Mouse (Mus musculus) adrenal gland, postnatal 10 days (tissue): Measurements from ENCODE around the gene Exosc1. TPM values are rescaled to one million over a fixed set of nuclear protein-coding genes. Genes with fewer than 3 reads are reported as not detected.

ENCODE experiments used
- DNase-seq: peaks from one replicate; pipeline ENCODE4 v3.0.0; 2021; ENCODE audit warnings: mixed read lengths
- total RNA-seq, 2 experiments: library from RNA; stranded (reverse); gene quantifications; 2 replicates each; pipeline ENCODE4 v1.2.3; 2021

Exosc1 gene
- total RNA-seq, 2 experiments from 2014 or later, result 24.3 to 25.5 TPM

DNA sequence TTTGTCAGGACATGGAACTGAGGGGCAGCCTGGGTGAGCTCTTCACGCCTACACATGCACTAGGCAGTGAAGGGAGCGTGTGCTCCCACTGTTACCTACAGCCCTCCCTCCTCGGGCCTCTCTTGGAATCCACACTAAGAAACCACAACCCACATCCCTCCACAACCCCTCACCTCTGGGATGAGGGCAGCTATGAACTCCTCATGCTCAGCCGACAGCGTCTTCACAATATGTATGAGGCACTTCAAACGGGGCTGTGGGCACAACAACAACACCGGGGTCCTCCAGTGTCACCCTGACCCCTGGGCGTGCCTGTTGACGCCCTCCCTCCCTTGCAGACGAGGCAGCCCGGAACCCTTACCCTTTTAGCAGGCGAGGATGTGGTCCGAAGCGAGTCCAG, 58.9 kb downstream of the Exosc1 start:
- DNase-seq, result no peak

Other genes with a start within 250 kb of the Exosc1 start
- gene Slit1, start 189.8 kb downstream of the Exosc1 start, total RNA-seq, result 1 to 10 TPM; 3.8 to 5.7 TPM
- gene Arhgap19, start 131.4 kb downstream of the Exosc1 start, total RNA-seq, result 1 to 10 TPM; 7.6 to 8.6 TPM
- 10 to 100 TPM in 1 of 2 experiments, 1 to 10 TPM in 1; 8.6 to 11.7 TPM for gene Frat1, start 103.5 kb downstream of the Exosc1 start, total RNA-seq
- 1 to 10 TPM; 4.8 to 7.1 TPM for gene Frat2, start 85.3 kb downstream of the Exosc1 start, total RNA-seq
- gene Rrp12, start 37.2 kb downstream of the Exosc1 start, total RNA-seq, result 10 to 100 TPM; 12.6 to 12.8 TPM
- gene Pgam1, start 21.5 kb downstream of the Exosc1 start, total RNA-seq, result 100 to 1,000 TPM; 536 to 564 TPM
- gene Zdhhc16, start 57 bp upstream of the Exosc1 start, total RNA-seq, result 10 to 100 TPM; 30.7 to 36.7 TPM
- 10 to 100 TPM; 15.5 to 24.2 TPM for gene Mms19, start 47.7 kb upstream of the Exosc1 start, total RNA-seq
- 10 to 100 TPM; 17.1 to 20.2 TPM for gene Ubtd1, start 48.3 kb upstream of the Exosc1 start, total RNA-seq
- gene Ankrd2, start 102.6 kb upstream of the Exosc1 start, total RNA-seq, result 1 to 10 TPM; 2.2 to 5.9 TPM
- 10 to 100 TPM; 24.6 to 39.9 TPM for gene Hoga1, start 112.2 kb upstream of the Exosc1 start, total RNA-seq
- gene 4933411K16Rik, start 118.8 kb upstream of the Exosc1 start, total RNA-seq, result 1 to 10 TPM in 1 of 2 experiments, under 1 TPM in 1; 0.75 to 1.3 TPM
- 1 to 10 TPM; 6.5 to 9.7 TPM for gene Morn4, start 152.9 kb upstream of the Exosc1 start, total RNA-seq
- gene Pi4k2a, start 157.0 kb upstream of the Exosc1 start, total RNA-seq, result 10 to 100 TPM; 37.0 to 41.3 TPM
- gene Avpi1, start 195.6 kb upstream of the Exosc1 start, total RNA-seq, result 10 to 100 TPM; 15.9 to 33.2 TPM
- gene Marveld1, start 214.0 kb upstream of the Exosc1 start, total RNA-seq, result 10 to 100 TPM; 42.0 to 46.4 TPM
- gene Zfyve27, start 230.5 kb upstream of the Exosc1 start, total RNA-seq, result 10 to 100 TPM; 36.9 to 52.9 TPM